Mouse (Mus musculus) layer of hippocampus, adult 8-10 months (tissue): Measurements from ENCODE around the gene Trem2. TPM values are rescaled to one million over a fixed set of nuclear protein-coding genes. Genes with fewer than 3 reads are reported as not detected.
"Not testable (repeated sequence)": the region's sequence is repeated elsewhere in the genome, so short reads cannot be mapped to it uniquely, and the experiment has no call there.

Source experiments
- DNase-seq, 2 experiments: peaks; one replicate each; pipeline ENCODE4 v3.0.0; 2022; ENCODE audit warnings: low spot score in 2 of 2
- total RNA-seq, 4 experiments: library from RNA; stranded (reverse); gene quantifications; 2 replicates each; pipeline ENCODE4 v1.2.4; 2022

The Trem2 gene
- 100 to 1,000 TPM in 2 of 4 experiments, 10 to 100 TPM in 2; 12.2 to 201 (median 95.9) TPM for total RNA-seq

DNA sequence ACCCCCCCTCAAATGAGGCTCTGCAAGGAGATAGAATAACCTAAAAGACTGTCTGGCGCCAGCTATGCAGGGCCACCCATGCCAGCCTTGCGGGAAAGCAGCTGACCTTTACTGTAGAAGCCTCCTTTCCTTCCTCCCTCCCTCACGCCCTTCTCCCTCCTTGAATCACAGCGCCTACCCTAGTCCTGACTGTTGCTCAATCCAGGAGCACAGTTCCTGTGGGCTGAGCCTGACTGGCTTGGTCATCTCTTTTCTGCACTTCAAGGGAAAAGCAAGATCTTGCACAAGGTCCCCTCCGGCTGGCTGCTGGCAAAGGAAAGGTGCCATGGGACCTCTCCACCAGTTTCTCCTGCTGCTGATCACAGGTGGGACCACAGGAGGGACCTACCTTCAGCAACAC is at the start of gene Trem2:
Gene Trem2, plus strand, starts transcription at position 171 of the 400 bp plus-strand sequence.
- DNase-seq, result no peak

DNA sequence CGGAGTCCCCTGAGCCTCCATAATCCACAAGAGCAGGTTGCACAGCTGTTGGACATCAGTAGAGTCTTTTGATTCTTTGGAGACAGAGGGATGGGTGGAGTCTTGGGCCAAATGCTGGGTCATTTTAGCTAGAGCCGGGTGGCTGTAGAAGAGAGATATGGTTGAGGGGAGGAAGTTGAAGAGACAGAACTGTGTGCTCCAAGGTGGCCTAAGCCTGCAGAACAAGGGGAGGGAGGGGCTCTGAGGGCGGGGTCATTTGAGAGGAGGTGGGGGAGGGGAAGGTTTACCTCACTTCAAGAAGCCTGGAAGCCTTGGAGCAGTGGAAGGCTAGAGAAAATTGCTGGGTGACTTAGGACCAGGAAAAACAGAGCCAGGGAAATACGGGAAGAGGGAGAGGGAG is 47.0 kb upstream of the Trem2 start, which contains the start of gene Treml2:
Gene Treml2, plus strand, starts transcription at position 296 of the 400 bp plus-strand sequence.
- DNase-seq, result no peak

DNA sequence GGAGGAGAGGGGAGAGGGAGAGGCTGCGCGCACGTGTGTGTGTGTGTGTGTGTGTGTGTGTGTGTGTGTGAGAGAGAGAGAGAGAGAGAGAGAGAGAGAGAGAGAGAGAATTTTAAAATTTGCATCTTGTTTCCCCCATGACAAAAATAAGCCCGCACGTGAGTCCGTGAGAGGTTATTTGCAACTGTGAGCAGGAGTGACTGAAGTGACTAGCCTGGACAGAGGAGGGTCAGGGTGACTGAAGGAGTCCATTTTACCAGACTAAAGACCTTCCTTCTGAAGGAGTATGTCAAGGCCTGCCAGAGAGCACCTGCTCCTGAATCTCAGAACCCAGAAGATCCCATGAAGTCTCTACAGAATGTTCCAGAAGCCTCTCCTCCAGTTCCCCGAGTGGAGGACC is 46.4 kb upstream of the Trem2 start:
- DNase-seq, result no peak

DNA sequence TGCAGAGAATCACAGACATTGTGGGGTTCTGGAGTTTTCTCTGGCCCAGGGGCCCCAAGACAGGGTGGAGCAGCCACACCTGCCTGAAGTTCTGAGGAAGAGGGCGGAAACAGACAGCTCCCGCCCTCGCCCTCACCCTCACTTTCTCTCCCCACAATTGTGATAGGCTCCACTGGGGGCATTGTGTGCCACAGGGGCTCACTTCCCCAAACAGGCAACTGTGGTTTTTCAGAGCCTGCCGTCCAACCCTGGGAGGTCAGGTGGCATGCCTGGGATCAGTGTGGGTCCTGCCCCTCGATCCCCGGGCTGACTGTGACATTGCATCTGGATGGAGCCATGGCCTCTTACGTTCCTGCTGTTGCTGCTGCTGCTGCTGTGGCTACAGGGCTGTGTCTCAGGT is 46.0 kb upstream of the Trem2 start:
- DNase-seq, result no peak

DNA sequence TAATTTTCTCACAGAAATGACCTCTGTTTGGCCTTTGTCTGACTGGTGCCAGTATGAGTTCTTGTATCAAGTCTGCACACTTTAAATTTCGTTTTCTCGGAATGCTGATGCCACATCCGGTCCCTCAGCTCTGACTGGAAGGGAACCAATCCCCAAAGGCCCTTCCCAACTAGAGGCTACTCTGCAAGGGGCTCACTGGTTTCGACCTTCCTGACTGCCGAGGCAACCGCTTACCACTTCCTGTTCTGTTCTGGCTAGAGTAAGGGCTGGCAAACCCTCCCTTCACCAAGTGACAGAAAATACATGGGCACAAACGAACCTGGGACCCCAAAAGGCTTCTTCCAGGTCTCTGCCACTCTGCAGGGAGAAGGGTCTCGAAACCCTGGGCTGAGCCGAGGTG is 45.3 kb upstream of the Trem2 start:
- no peak for DNase-seq

DNA sequence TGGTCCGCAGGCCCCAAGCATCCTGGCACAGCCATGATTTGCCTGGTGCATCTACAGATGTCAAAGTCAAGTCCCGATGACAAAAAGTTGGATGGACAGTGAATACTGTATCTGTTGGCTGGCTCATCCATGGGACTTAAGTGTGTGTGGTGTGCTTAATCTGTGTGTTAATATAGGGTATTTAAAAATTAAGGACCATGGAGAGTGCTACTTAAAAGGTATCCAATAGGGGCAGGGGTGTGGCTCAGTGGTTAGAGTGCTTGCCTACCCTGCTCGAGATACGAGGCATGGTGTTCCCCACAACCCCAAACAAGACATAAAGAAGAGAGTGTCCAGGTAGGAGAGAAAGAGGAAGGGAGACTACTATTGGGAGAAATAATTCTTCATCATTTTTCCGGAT is 44.4 kb upstream of the Trem2 start:
- DNase-seq, result no peak

DNA sequence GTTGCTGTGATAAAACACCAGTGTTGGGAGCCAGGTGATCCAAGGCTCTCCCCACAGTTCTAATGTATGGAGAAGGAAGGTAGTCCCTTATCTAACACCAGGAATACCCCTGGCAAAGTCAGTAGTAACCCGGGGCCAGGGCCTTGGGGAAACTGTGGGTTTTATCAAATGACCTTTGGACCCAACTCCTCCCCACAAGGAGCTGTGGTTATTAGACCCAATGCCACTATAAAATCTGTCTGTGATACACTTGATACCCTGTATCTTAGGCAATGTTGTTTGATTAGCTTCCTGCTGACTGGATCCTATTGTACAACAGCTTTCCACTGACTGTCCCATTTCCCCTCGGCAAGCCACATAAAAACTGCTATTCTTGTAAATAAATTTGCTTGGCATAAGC is 34.1 kb upstream of the Trem2 start:
- no peak for DNase-seq

DNA sequence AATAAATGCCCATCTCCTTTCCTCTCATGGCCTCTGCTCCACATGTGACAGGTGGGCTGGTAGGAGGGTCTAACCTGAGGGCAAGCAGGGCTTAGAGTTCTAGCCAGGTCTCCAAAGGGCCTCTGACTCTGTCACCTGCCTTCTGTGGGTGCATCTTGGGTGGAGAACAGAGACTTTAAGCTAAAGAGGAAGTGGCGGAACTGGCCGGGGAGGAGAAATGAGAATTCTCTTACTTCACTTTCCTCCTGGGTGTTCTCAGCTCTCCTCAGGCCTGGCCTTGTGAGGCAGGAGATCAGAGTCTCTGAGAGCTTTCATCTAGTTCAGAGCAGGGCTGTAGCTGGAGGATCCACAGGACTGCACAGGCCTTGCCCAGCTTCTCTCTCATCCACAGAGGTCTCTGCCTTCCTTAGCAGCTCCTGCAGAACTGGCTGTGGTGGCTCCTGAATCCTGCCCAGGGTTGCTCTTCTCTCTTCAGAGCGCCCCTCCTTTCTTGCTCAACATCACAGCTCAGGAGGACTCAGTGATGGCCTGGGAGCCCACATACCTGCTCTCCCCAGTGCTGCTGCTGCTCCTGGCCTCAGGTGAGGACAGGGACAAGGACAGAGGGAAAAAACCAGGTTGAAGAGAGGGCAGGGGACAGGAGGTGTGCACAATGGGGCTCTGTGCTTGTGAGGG is 30.2 kb upstream of the Trem2 start, which contains the start of gene B430306N03Rik:
Gene B430306N03Rik, plus strand, starts transcription at position 237 of the 675 bp plus-strand sequence.
- DNase-seq, result not testable (repeated sequence)

DNA sequence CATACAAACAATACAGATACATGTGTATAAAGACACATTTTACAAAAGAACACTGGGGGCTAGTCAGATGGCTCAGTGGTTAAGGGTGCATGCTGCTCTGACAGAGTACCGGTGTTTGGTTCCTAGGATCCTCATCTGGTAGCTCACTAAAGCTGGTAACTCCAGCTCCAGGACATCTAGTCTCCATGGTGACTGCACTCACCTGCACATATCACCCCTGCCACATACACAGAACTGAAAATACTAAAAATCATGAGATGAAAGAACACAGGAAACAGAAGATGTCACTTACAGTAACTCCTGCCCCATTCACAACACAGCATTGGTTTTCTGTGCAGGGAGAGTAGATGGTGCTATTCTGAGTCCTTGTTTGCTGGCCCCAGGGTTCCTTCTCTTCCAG is 27.5 kb upstream of the Trem2 start:
- no peak for DNase-seq

DNA sequence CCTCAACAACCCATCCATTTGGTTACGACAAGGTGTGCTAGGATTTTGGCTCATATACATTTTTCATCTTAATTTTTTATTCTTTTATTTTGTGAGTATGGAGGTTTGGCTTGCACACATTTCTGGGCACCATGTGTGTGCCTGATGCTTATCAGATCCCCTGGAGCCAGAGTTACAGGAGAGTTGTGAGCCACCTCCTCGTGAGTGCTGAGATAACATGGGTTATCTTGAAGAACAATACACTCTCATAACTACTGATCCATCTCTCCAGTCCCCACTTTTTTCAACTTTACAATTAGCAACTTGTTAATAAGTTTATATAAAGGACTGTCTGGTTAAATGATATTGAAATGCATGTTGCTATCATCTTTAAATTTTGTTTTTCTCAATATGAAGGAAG is 24.9 kb upstream of the Trem2 start:
- DNase-seq, result no peak

DNA sequence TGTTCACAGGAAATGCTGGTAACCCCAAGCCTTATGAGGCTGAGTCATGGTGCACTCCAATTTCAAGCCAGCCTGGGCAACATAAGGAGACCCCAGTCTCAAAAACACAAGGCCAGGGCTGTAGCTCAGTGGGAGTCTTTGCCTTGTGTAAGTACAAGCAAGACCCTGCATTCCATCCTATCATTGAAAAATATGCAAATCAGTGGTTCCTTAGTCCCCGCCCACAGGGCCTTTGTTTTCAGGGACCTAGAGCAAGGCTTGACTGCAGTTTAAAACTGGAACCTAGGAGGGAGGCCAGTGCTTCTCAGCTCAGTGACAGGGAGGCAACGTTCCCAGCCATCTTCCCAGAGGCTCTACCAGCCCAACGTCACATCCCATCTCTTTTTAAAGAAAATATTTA is 23.0 kb upstream of the Trem2 start:
- no peak for DNase-seq

DNA sequence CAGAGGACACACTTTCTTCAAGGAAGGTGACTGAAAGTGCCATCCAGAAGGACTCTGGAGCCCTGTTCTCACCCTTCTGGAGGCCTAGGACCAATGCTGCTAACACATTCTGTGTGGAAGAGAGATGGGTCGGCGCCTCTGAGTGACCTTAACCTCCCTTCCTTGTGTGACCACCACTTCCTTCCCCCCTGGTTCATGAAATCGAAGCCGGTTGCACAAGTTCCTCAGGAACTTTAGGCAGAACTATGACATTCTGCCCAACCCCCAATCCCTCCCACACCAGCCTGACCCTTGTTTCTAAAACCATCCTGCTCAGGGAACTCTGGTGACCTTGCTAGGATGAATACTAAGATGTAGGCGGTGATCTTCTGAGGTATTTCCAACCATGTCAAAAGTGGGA is 21.9 kb upstream of the Trem2 start:
- no peak for DNase-seq

DNA sequence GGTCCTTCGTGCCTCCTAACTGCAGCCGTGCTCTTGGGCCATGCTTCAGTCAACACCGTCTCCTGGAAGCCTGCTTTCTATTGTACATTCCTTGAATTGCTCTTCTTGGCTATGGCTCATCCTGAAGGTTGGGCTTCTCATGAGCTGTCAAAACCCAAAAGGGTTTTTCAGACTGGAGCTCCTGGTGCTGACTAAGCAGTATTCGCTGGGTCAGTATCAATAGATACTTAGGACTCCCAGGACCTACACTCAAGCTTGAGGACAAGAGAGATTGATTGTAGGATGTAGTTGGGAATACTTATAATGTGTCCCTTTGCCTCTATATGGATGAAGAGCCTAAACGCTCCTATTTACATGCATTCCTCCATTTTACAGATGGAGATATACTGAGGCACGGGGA is 21.1 kb upstream of the Trem2 start:
- DNase-seq, result no peak

DNA sequence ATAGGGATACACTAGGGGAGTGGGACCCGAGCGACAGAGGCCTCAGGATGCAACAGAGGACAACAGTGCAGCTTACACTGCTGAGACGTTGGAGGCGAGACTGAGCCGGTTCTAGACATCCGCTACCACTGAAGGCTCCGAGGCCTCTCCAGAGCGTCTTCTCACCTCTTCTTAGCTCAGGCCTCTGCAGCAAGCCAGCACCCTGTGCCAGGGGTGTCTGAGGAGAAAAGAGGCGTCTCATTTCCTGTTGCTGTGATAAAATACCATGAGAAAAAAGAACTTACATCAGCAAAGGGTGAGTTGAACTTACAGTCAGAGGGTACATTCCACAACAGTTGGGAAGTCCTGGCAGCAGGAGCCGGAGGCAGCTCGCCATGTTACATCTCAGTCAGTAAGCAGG is 20.6 kb upstream of the Trem2 start:
- no peak for DNase-seq

DNA sequence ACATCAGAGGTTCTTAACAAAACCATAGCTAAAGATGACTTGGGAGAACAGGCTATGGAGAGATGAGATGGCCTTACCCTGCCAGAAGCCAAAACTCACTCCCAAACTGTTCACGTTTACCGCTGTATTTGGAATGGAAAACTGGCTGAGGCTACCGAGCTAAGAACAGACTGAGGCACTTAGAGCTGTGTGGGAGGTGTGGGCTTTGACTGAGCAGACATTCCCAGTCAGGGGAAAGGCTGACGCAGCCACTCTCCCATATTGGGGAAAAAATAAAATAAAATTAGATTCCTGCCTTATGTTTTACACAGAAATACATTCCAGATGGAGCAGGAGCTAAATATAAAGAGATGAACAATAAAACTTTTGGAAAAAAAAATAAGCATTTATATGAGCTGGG is 19.5 kb upstream of the Trem2 start:
- peak; percentile 67 to 77 for DNase-seq

DNA sequence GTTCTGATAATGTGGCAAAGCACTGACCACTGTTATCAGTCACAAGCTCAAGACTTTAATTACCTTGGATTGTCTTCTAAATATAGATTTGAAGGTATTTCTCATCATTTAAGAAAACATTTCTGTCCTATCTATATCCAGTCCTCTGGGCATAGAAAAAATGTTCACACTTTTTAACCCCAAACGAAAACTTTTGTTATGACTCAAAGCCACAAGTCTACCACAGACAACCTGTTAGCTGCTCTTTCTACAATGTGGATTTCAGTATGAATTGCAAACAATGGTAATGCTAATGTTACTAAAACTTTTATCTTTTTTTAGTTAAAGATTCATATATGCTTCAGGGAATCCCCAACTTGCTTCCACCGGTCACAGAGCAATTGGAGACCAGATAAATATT is 13.7 kb upstream of the Trem2 start:
- DNase-seq, result no peak

DNA sequence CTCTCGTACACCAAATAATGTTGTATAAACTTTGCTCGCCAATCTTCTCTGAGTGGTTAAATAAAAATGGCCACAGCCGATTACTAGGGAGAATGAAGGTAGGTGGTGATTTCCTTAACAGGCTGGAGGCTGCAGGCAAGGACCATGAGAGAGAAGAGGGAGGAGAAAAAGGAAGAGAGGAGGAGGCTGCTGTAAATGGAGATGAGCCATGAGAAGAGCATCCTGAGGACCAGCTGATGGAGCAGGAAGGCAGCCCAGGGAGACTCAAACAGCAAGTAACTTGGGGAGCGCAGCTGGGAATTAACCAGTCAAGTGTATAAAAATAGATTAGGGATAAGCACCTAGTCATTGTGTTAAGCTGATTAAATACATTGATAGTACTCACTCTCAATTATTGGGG is 12.0 kb upstream of the Trem2 start:
- no peak for DNase-seq

DNA sequence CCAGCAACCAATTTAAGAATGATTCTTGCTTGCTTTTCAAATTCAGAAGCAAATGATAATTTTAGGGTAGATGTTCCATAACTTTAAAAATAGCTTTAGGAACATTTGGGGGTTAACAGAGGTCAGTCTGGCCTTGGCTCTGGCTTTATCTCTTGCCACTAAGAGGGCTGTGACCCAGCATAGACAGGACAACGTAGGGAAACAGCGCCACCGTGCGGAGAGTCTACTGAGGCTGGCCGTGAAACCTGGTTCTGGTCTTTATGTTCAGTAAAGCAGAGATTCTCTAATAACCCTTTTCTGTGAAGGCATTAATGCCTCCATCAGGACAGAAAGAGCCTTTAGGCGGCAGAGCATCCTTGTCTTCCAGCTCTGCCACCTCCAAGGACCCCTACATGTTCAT is 9.3 kb upstream of the Trem2 start:
- peak in 1 of 2 experiments; percentile 78 for DNase-seq

DNA sequence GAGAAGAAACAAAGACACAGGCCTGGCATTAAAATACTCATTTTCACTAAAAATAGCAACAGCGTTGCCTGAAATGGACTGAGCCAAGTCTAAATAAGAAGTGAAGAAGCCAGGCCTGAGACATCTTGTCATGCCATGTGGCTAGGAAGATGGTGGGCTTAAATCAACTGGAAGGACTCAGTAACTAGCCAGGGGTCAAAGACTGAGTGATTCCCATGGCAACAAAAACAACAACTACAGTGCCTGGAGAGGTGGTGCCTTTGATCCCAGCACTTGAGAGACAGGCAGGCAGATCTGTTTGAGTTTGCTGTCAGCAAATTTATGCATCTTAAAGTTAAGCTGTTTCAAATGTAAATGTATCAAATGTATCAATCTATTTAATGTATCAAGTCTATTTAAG is 5.9 kb upstream of the Trem2 start:
- DNase-seq, result no peak

DNA sequence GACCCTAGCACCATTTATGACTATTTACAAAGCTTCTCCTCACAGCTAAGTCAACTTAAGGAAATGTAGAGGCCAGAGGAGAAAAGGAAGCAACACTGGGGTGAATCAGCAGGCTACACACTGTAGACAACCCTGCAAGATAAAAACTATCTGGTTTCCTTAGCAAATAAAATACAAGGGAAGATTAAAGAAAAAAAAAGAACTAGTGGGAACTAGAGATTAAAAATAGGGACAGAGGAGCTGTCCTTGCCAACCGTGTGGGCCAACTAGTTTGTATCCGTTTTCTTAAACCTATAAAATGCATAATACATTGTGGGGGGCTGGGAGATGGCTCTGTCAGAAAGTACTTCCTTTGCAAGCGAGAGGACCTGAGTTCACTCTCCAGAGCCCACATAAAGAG is 4.3 kb upstream of the Trem2 start:
- DNase-seq, result no peak

DNA sequence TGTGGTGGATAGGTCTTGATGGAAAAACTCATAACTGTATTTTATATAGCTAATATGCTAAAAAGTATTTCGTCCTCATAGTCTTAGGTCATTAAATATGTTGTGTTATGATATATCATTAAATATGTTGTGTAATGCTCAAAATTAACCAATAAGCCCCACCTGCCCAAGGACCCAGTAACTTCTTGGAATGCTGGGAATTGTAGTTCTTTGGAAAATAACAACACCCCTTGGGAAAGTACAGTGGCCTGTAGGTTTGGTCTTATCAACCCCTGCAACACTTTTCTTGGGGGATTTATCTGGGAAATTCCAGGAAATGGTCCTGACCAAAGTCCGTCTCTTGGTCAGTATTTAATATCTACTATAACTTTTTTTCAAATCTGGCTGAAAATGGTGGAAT is 3.1 kb upstream of the Trem2 start:
- DNase-seq, result no peak

DNA sequence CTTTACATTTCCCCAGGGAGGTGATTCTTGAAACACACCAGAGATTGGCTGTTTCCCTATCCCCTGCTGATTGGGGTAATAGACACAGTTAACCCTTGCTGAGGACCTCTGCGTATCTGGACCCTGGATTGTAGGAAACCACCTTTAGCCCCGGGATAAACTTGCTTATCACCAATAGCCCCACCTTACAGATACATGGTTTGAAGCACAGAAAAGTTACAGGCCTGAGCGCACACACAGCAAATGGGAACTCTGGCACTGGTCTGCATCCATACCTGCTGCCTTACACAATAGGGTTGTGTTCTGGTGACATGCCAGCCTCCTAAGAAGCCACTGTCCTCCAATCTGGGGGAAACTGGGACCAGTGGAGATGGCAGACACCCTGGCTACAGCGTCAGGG is 377 bp upstream of the Trem2 start:
- DNase-seq, result no peak

DNA sequence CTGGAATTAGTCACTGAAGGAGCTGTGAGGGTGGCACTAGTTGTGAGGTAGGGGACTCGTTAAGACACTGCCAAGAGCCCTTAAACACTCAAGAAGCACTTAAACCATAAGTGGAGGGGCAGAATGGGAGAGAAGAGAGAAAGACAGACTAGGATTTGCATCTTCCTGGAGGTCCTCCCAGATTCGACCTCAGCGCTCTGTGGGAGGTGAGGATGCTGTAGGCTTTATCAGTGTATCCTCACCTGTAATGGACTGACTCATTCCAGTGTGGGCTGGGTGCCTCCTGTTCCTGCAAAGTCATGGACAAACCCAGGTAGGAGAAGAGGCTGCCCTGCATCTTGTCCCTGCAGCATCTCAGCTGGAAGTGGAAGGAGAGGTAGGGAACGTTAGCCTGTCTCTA is 633 bp downstream of the Trem2 start:
- DNase-seq, result no peak

DNA sequence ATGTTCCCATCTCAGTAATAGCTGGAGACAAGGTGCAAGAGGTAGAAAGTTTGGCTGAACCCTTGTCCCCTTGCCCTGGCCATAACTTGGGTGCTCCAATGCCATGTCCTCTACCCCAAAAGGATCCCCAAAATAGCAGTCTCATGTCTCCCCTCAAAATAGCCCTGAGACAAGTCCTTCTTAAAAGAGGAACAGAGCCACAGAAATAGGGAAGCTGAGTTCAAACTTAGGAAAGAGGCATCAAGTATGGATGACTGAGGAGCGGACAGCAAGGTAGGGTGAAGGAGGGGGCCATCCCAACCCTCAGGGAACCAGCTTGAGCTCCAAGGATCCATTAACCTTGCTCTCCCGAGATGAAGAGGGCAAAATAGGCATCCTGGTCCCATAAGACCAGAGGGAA is 1.1 kb downstream of the Trem2 start:
- DNase-seq, result no peak
